Mouse (Mus musculus) ES-E14 (cell line): ENCODE measurements around the gene Dapp1.

ENCODE experiments used
- CHD2 ChIP-seq: IDR thresholded peaks from 2 replicates; pipeline ENCODE4 v1.6.1; 2014; ENCODE audit warnings: mild to moderate bottlenecking, low read depth, low read length, inconsistent platforms
- HCFC1 ChIP-seq: IDR thresholded peaks from 2 replicates; pipeline ENCODE4 v1.6.1; 2012; ENCODE audit warnings: low read length, inconsistent platforms, borderline replicate concordance; ENCODE audit not compliant: insufficient read depth
- ZNF384 ChIP-seq: IDR thresholded peaks from 2 replicates; pipeline ENCODE4 v1.6.1; 2012; ENCODE audit warnings: low read depth, low read length, inconsistent platforms

DNA sequence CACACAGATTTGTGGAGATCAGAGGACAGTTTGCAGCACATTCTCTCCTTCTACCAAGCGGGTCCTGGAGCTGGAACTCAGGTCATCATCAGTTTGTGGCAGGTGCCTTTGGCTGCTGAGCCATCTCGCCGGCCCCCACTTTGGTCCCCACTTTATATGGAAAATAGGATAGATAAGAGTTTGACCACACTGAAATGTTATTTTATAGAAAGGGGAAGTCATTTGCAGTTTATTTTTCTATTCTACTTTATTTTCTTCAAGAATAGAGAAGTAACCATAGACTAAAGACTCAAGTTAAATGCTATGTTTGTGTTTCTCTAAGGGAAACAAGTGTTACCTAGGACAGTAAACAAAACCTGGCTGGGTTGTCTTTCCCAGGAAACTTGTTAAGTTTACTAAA lies 84.5 kb downstream of the Dapp1 start:
- TF ChIP-seq ZNF384 (no peak), HCFC1 (no peak), CHD2 (no peak)
